Mouse (Mus musculus) ES-E14 (cell line): ENCODE results near the gene Mcat. TPM values are rescaled to one million over a fixed set of nuclear protein-coding genes. Genes with fewer than 3 reads are reported as not detected.

Experiments used
- DNase-seq: peaks from one replicate; pipeline ENCODE4 v3.0.0-alpha.2; 2013; ENCODE audit warnings: low read depth, low spot score
- H3K27ac ChIP-seq: 2 replicates; pipeline ENCODE4 v1.5.1; 2012; ENCODE audit warnings: low read depth, mild to moderate bottlenecking, low read length, moderate library complexity, mixed read lengths; ENCODE audit not compliant: poor library complexity, insufficient read depth, severe bottlenecking
- H3K36me3 ChIP-seq: 2 replicates; pipeline ENCODE4 v1.6.1; 2012; ENCODE audit warnings: mild to moderate bottlenecking, low read length, moderate library complexity, mixed read lengths; ENCODE audit not compliant: control insufficient read depth, poor library complexity, insufficient read depth, severe bottlenecking
- H3K4me1 ChIP-seq, 2 experiments: fragments of 150-350 bp in 1 of 2; sonication (generic) in 1 of 2; 2 replicates each; pipeline ENCODE4 v1.6.1; 2012; ENCODE audit warnings: low read length in 2 of 2, mild to moderate bottlenecking in 1 of 2, mixed read lengths in 1 of 2; ENCODE audit not compliant: control insufficient read depth in 2 of 2, insufficient read depth in 2 of 2, poor library complexity in 1 of 2
- H3K4me3 ChIP-seq, 2 experiments: fragments of 150-350 bp in 1 of 2; sonication (generic) in 1 of 2; 2 replicates each; pipeline ENCODE4 v1.5.1; 2012; ENCODE audit warnings: low read length in 2 of 2, low read depth in 1 of 2, mild to moderate bottlenecking in 1 of 2, mixed read lengths in 1 of 2; ENCODE audit not compliant: insufficient read depth in 1 of 2, poor library complexity in 1 of 2, severe bottlenecking in 1 of 2
- H3K9ac ChIP-seq: 2 replicates; pipeline ENCODE4 v1.6.1; 2012; ENCODE audit warnings: low read depth, mild to moderate bottlenecking, low read length, mixed read lengths; ENCODE audit not compliant: poor library complexity, insufficient read depth, severe bottlenecking
- H3K9me3 ChIP-seq: fragments of 150-350 bp; sonication (generic); 2 replicates; pipeline ENCODE4 v1.6.1; 2012; ENCODE audit warnings: low read depth, mild to moderate bottlenecking, low read length; ENCODE audit not compliant: control insufficient read depth, insufficient read depth
- CHD2 ChIP-seq: IDR thresholded peaks from 2 replicates; pipeline ENCODE4 v1.6.1; 2014; ENCODE audit warnings: mild to moderate bottlenecking, low read depth, low read length, inconsistent platforms
- HCFC1 ChIP-seq: IDR thresholded peaks from 2 replicates; pipeline ENCODE4 v1.6.1; 2012; ENCODE audit warnings: low read length, inconsistent platforms, borderline replicate concordance; ENCODE audit not compliant: insufficient read depth
- MAFK ChIP-seq: IDR thresholded peaks from 2 replicates; pipeline ENCODE4 v1.6.1; 2014; ENCODE audit warnings: mild to moderate bottlenecking, low read depth, low read length, inconsistent platforms; ENCODE audit not compliant: insufficient read depth
- ZC3H11A ChIP-seq: IDR thresholded peaks from 2 replicates; pipeline ENCODE4 v1.6.1; 2012; ENCODE audit warnings: low read depth, mild to moderate bottlenecking, inconsistent platforms, low read length, borderline replicate concordance
- ZNF384 ChIP-seq: IDR thresholded peaks from 2 replicates; pipeline ENCODE4 v1.6.1; 2012; ENCODE audit warnings: low read depth, low read length, inconsistent platforms
- in situ Hi-C, 2 experiments: fragments of 600-800 bp; cut with MboI; formaldehyde crosslinking; loops; one replicate each; pipeline ENCODE4 v1.15.1; 2025; ENCODE audit warnings: low sequenced_read_pairs in 2 of 2, inconsistent platforms in 1 of 2; ENCODE audit not compliant: unreplicated experiment in 2 of 2
- total RNA-seq: library from RNA; depleted of rRNA; stranded (reverse); fragments of 300-350 nt; gene quantifications from 2 replicates; pipeline ENCODE4 v1.2.3, GENCODE M21; 2012; rRNA removed

Mcat gene
- total RNA-seq, 1 experiment, result 30.9 TPM

DNA sequence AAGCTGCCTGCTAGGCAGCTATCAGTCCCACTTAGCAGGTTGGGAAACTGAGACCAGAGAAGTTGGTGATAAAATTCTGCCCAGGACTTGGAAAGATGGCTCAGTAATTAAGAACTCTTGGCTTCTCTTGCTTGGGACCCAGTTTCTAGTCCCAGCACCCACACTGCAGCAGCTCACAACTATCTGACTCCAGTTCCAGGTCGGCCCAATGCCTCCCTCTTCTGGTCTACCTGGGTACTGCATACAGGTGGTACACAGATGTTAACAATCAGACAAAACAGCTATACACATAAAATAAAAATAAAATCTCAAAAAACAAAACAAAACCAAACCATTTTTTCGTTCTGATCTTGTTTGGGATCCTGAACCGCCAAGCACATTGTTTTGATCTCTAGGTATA, 63.2 kb downstream of the Mcat start:
- in situ Hi-C loops, result no loop called here
- Histone ChIP-seq H3K27ac (no peak overlapping the region), H3K9me3 (no peaks in the 10 kb centered on the region), H3K9ac (no peak overlapping the region), H3K36me3 (peaks cover 5% of the 10 kb centered on the region; the same call in 1 of the 2 replicates), H3K4me3 (no peak overlapping the region), H3K4me1 (peaks cover 0 to 5% of the 10 kb centered on the region in 2 experiments; a peak in 2 of 4 replicates)
- TF ChIP-seq ZC3H11A (peak; percentile 37; the same call in 1 of the 2 replicates), HCFC1 (no peak), MAFK (no peak)
- peak; percentile 65 for DNase-seq

DNA sequence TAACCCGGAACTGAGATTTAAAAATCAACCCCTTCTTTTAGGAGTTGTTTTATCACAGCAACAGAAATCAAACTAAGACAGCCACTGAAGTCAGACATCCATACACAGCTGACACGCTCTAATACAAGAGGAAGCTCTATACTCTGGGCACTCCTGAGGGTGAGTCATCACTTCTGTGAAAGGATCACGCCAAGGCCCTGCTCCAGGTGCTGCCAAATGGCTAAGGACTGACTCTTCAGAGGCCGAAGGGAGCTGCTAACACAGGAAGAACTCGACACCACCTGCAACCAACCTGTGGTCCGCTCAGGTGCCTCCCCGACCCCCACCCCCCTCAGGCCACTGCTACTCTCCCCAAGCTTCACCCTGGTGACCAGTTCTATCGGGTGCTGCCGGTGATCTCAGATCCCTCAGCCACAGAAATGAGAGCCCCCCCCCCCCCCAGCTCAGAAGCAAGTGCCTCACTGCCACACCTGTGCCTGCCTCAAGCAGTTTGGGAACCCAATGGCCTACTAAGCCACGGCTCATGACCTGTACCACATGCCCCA, 64.3 kb downstream of the Mcat start:
- no peak for TF ChIP-seq CHD2
- no peak for DNase-seq
- in situ Hi-C loops, result no loop called here
- no peak overlapping the region for H3K9ac ChIP-seq
- no peaks in the 10 kb centered on the region for H3K9me3 ChIP-seq
- peaks cover 5% of the 10 kb centered on the region; the same call in 1 of the 2 replicates for H3K36me3 ChIP-seq
- peaks cover 0 to 5% of the 10 kb centered on the region in 2 experiments; a peak in 2 of 4 replicates for H3K4me1 ChIP-seq
- no peak overlapping the region for H3K27ac ChIP-seq
- H3K4me3 ChIP-seq, result no peak overlapping the region

- no peak overlapping the region for H3K27ac ChIP-seq
- TF ChIP-seq ZC3H11A (no peak), ZNF384 (no peak), CHD2 (no peak), MAFK (no peak), HCFC1 (no peak)
- no peaks in the 10 kb centered on the region for H3K9me3 ChIP-seq
- H3K9ac ChIP-seq, result no peak overlapping the region
- peaks cover 5% of the 10 kb centered on the region; the same call in 1 of the 2 replicates for H3K36me3 ChIP-seq
- in situ Hi-C loops, result no loop called here
- H3K4me1 ChIP-seq, result peaks cover 0 to 5% of the 10 kb centered on the region in 2 experiments; a peak in 2 of 4 replicates
- H3K4me3 ChIP-seq, result no peak overlapping the region
- no peak for DNase-seq
Observed at GRCm38 (mm10) chr15:83497299-83497698, 66.3 kb downstream of the Mcat start.

Other genes with a start within 250 kb of the Mcat start
- gene Arfgap3, start 213.5 kb downstream of the Mcat start, total RNA-seq, result 10.8 and 13.5 TPM in 2 replicates
- 43.8 and 67.7 TPM in 2 replicates for gene Pacsin2, start 99.2 kb downstream of the Mcat start, total RNA-seq
- gene Ttll1, start 52.9 kb downstream of the Mcat start, total RNA-seq, result 5.3 and 7.2 TPM in 2 replicates
- gene Bik, start 36.9 kb downstream of the Mcat start, total RNA-seq, result 2.5 and 4.4 TPM in 2 replicates
- 43.4 and 44.7 TPM in 2 replicates for gene Tspo, start 195 bp downstream of the Mcat start, total RNA-seq
- 32.2 and 45.5 TPM in 2 replicates for gene Ttll12, start 31.4 kb upstream of the Mcat start, total RNA-seq
- gene Scube1, start 161.2 kb upstream of the Mcat start, total RNA-seq, result 1.6 and 1.7 TPM in 2 replicates
- gene Mpped1, start 215.7 kb upstream of the Mcat start, total RNA-seq, result 0.40 and 0.90 TPM in 2 replicates